Mouse (Mus musculus) neural tube, embryonic 11.5 days (tissue): Measurements from ENCODE around the gene Gm15091. TPM values are rescaled to one million over a fixed set of nuclear protein-coding genes. Genes with fewer than 3 reads are reported as not detected.
"Not testable (repeated sequence)": the region's sequence is repeated elsewhere in the genome, so short reads cannot be mapped to it uniquely, and the experiment has no call there.

Experiments used
- ATAC-seq: fragments of 200-750 bp; cut with Nextera tagmentation; 2 replicates; pipeline ENCODE4 v1.8.0; 2017; ENCODE audit warnings: moderate number of reproducible peaks, mild to moderate bottlenecking, moderate TSS enrichment, moderate library complexity; ENCODE audit not compliant: insufficient read depth, low FRiP score, low TSS enrichment
- DNase-seq: peaks from one replicate; pipeline ENCODE4 v3.0.0-alpha.2; 2015; ENCODE audit warnings: low spot score
- H3K27ac ChIP-seq: fragments of 300-500 bp; sonication (generic); 2 replicates; pipeline ENCODE4 v1.5.1; 2014; ENCODE audit warnings: low read depth, mild to moderate bottlenecking, low read length
- H3K27me3 ChIP-seq: fragments of 300-500 bp; sonication (generic); 2 replicates; pipeline ENCODE4 v1.6.1; 2014; ENCODE audit warnings: mild to moderate bottlenecking, low read length, mixed read lengths; ENCODE audit not compliant: control insufficient read depth, insufficient read depth
- H3K36me3 ChIP-seq: fragments of 300-500 bp; sonication (generic); 2 replicates; pipeline ENCODE4 v1.6.1; 2014; ENCODE audit warnings: mild to moderate bottlenecking, low read length, moderate library complexity, mixed read lengths; ENCODE audit not compliant: control insufficient read depth, insufficient read depth
- H3K4me1 ChIP-seq: fragments of 300-500 bp; sonication (generic); 2 replicates; pipeline ENCODE4 v1.6.1; 2014; ENCODE audit warnings: low read length, mixed read lengths; ENCODE audit not compliant: control insufficient read depth, insufficient read depth
- H3K4me2 ChIP-seq: fragments of 300-500 bp; sonication (generic); 2 replicates; pipeline ENCODE4 v1.6.1; 2014; ENCODE audit warnings: low read depth, mild to moderate bottlenecking, moderate library complexity
- H3K4me3 ChIP-seq: fragments of 300-500 bp; sonication (generic); 2 replicates; pipeline ENCODE4 v1.5.1; 2014; ENCODE audit warnings: low read depth, low read length
- H3K9ac ChIP-seq: fragments of 300-500 bp; sonication (generic); 2 replicates; pipeline ENCODE4 v1.6.1; 2014; ENCODE audit warnings: mild to moderate bottlenecking, low read length
- H3K9me3 ChIP-seq: fragments of 300-500 bp; sonication (generic); 2 replicates; pipeline ENCODE4 v1.6.1; 2016; ENCODE audit warnings: low read length; ENCODE audit not compliant: control insufficient read depth
- whole genome bisulfite sequencing: fragments of 180-500 bp; shearing (Covaris S2); extraction: QIAGEN DNeasy Blood & Tissue Kit; methylation state at CpG from one replicate; pipeline ENCODE4 v1.1.7; 2014; 5-methylcytosine and 5-hydroxymethylcytosine counted together
- polyA plus RNA-seq: library from polyadenylated mRNA; unstranded; fragments of >200 nt; fragmentation: Nextera tagmentation; extraction: Ambion mirVana; gene quantifications from 2 replicates; pipeline ENCODE4 v1.2.1, GENCODE M21; 2014

The Gm15091 gene
- not detected in 2 replicates for polyA plus RNA-seq

- ATAC-seq, H3K4me1 ChIP-seq, H3K4me2 ChIP-seq, H3K27ac ChIP-seq, H3K36me3 ChIP-seq, H3K9ac ChIP-seq, DNase-seq, H3K4me3 ChIP-seq, H3K9me3 ChIP-seq, H3K27me3 ChIP-seq: not testable (repeated sequence)
- WGBS, result 85% methylated on average over 5 of the region's 6 CpGs
These were observed at the start of gene Gm15091 for GRCm38 (mm10) chrX:149941355-149941754. Gene Gm15091, plus strand, starts transcription at chrX:149941655.

Other genes starting within 250 kb of the Gm15091 start
- not detected in 2 replicates for gene Gm15097, start 157.2 kb upstream of the Gm15091 start, polyA plus RNA-seq